Mouse (Mus musculus): ENCODE results near the gene Arhgef10l. TPM values are rescaled to one million over a fixed set of nuclear protein-coding genes. Genes with fewer than 3 reads are reported as not detected.

The Arhgef10l gene
- total RNA-seq, 2 experiments from 2014 or later, result 43.9 to 52.8 TPM

DNA sequence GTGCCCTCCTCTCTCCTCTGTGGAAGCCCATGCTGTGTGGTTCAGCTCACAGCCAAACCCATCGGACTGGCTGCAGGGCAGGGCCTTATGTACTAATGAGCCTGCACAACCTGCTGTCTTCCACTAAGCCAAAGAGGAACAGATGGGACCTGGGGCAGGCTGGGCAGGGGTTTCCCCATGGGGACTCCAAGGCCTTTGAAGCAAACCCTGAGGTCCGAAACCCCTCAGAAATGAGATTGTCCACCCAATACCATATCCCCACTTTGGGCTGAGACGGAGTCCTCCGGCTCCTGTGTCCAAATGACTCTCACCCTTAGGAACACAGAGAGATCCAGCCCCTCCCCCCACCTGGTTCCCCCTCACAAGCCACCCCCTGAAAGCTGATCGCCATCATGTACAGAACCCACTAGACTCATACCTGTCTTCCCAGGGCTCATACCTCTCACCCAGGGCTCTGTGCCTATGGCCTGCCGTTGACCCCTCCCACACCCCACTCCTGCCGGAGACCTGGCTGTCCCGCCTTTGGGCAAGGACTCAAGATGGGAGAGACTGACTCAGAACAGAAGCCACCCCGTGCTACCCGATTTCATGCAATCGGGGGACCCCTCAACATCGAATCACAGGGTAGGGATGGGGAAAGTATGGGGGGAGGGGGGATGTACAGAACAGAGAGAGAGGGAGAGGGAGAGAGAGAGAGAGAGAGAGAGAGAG is 17.9 kb downstream of the Arhgef10l start:
- no peak for DNase-seq (ENCODE audit: low spot score in 2 of 2)
- H3K27ac ChIP-seq, result peak overlapping the region; percentile 94
- TF ChIP-seq CTCF (conservative IDR thresholded peaks at IDR 0.05), result no peak
- peak overlapping the region; percentile 63 for H3K4me3 ChIP-seq

DNA sequence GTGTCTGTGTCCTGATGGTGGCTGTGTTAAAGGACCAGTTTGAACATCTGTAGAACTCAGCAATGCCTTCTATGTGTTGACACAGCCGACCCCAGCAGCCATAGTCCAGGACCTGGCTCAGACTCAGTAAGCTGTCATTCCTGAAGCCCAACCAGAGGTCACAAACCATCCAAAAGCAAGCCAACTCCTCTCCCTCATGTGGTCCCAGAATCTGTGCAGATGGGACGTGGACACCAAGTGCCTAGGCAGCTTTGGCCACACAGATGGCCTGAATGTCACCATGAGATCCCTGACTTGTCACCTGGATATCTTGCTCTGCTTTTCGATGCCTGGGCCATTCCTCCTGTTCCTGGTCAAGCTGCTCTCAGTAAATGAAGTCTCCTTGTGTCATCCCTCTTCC is 20.2 kb downstream of the Arhgef10l start:
- no peak overlapping the region for H3K27ac ChIP-seq
- no peak overlapping the region for H3K4me3 ChIP-seq
- no peak for DNase-seq (ENCODE audit: low spot score in 2 of 2)
- TF ChIP-seq CTCF (conservative IDR thresholded peaks at IDR 0.05), result no peak

DNA sequence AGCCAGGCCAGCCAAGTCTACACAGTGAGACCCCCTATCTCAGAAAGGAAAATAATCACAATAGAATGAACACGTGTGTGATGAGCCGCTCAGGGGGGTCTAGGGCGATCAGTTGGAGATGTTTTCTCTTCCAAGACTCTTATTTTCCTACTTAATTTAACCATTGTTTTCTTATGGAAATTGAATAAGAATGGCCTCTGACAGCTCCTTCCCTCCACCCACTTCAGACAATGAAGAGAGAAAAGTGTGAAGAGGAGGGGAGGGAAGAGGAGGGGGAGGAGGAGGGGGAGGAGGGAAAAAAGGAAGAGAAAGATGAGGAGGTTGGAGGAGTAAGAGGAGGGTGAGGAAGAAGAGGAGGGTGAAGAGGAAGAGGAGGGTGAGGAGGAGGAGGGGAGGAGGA is 21.1 kb downstream of the Arhgef10l start:
- H3K4me3 ChIP-seq, result no peak overlapping the region
- DNase-seq (ENCODE audit: low spot score in 2 of 2), result no peak
- no peak for TF ChIP-seq CTCF (conservative IDR thresholded peaks at IDR 0.05)
- H3K27ac ChIP-seq, result 0 out of 2 replicates have a peak overlapping the region, but pooled peaks have one; percentile 23

DNA sequence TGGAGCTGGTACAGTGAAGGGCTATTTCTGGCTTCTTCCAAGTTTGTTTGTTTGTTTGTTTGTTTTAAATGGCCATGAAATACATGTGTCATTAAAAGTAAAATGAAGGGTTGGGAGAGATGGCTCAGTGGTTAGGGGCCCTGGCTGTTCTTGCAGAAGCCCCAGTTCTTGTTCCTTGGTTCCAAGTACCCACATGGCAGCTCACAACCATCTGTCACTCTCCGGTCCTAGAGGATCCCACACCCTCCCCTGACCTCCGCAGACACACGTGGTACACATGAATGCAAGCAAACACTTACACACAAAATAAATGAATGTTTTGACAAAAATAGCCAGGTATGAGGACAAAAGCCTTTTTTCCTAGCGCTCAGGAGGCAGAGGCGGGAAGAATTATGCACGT is 21.5 kb downstream of the Arhgef10l start:
- Histone ChIP-seq H3K27ac (0 out of 2 replicates have a peak overlapping the region, but pooled peaks have one; percentile 23), H3K4me3 (no peak overlapping the region)
- TF ChIP-seq CTCF (conservative IDR thresholded peaks at IDR 0.05), result no peak
- no peak for DNase-seq (ENCODE audit: low spot score in 2 of 2)

DNA sequence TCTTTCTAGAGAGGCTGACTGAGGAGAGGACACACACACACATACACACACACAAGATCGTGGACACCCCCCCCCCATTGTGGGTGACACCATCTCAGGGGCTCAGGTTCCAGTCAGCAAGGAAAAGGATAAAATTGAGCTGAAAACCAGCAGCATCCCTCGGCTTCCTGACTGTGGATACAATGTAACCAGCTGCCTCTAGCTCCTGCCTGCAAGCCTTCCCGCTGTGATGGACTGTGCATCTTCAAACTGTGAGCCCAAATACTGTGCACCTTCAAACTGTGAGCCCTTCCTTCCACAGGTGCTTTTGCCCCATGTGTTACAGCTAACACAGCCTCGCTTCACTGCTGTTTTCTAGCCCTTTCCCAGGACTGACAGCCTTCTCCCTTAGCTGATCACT is 23.4 kb downstream of the Arhgef10l start:
- TF ChIP-seq CTCF (conservative IDR thresholded peaks at IDR 0.05), result no peak

DNA sequence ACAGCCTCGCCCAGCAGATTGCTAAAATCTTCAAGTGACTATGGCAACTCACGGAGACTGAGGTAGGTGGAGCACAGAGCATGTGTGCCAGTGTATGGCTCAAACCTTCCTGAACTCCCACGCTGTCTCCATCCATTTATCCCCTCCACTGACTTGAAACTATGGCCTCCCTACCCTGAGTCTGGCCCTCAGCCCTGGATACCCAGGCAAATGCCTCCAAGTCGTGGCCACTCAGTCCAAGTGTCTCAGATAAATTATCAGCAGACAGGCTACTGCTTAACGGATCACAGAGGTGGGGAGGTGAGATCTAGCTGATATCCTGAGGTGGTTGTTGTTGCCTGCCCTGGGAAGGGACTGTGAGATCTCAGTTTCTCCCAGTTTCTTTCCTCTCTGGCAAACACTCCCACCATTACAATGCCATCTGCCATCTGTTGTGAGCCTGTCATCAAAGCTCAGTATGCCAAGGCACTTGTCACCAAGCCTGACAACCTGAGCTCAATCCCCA is 24.3 kb downstream of the Arhgef10l start:
- Histone ChIP-seq H3K27ac (peak overlapping the region; percentile 90), H3K4me3 (no peak overlapping the region)
- DNase-seq (ENCODE audit: low spot score in 2 of 2), result peak; percentile 66 to 75
- TF ChIP-seq CTCF (conservative IDR thresholded peaks at IDR 0.05), result no peak

More for the DNA sequence above, 23.4 kb downstream of the Arhgef10l start:
- Histone ChIP-seq H3K4me3 (no peak overlapping the region), H3K27ac (peak overlapping the region; percentile 84)
- no peak for DNase-seq (ENCODE audit: low spot score in 2 of 2)

DNA sequence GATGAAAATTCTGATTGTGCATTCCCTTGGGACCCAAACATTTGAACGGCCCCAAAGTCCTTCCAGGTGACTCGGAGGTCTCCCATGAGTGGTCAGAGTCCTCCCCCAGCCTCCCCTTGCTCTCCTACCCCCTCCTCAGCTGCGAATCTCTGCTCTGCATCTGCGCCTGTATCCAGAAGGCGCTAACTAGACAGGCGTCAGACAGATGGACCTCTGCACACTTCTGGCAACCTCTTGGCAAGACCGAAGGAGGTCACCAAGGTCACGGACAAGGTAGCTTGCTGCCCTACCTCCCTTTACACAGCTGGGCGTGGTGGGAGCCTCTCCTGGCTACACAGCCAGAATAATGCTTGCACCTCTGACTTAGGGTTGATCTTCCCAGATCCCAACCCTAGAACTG is 25.1 kb downstream of the Arhgef10l start:
- TF ChIP-seq CTCF (conservative IDR thresholded peaks at IDR 0.05), result no peak
- Histone ChIP-seq H3K27ac (peak overlapping the region; percentile 90), H3K4me3 (no peak overlapping the region)
- no peak for DNase-seq (ENCODE audit: low spot score in 2 of 2)

DNA sequence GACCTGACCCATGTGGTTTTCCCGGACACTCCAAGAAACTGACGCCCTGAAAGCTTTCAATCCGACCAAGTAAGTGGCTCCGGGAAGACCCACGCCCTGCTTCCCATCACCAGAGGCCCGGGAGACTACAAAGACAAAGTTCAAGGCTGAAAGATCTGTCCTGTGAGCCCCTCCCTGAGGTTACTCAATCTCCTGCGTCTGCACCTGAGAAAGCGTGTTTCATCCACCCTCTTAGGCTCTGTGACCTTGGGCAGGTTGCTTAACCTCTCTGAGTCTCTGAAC is 25.6 kb downstream of the Arhgef10l start:
- no peak for TF ChIP-seq CTCF (conservative IDR thresholded peaks at IDR 0.05)
- no peak overlapping the region for H3K4me3 ChIP-seq
- peak overlapping the region; percentile 90; the same call in 1 of the 2 replicates for H3K27ac ChIP-seq
- no peak for DNase-seq (ENCODE audit: low spot score in 2 of 2)

DNA sequence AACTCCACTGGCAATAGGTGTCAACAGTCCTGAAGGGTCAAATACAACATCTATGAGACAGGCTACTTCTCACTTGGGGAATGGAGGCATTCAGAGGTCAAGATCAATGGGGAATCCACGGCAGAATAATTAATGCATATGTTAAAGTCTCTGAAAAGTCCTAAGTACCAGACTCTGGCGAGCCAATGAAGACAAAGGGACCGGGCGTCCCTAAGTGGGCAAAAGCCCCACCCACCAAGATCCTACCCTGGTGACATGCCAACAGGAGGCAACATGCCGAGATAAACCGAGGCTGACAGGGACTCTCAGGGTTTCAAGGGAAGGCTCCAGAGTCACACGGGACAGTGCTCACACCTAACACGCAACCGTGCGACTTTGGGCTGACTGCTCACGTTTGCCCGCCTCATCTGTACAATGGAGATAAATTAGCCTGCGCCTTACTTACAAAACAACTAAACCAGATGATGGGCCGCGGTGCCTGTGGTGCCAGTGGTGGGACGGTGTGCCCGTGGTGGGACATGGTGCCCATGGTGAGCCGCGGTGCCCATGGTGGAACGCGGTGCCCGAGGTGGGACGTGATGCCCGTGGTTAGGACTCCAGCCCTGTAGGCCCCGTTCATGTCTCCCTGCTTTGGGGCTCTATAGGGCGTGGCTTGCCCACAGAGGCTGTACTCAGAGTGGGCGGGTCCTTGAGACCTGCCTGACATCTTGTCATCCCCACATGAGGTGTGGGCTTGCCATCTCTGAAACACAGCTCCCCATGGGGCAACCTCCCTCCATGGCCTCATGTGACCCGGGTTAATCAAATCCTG is 26.2 kb downstream of the Arhgef10l start:
- Histone ChIP-seq H3K4me3 (no peak overlapping the region), H3K27ac (peak overlapping the region; percentile 90; the same call in 1 of the 2 replicates)
- no peak for TF ChIP-seq CTCF (conservative IDR thresholded peaks at IDR 0.05)
- no peak for DNase-seq (ENCODE audit: low spot score in 2 of 2)

DNA sequence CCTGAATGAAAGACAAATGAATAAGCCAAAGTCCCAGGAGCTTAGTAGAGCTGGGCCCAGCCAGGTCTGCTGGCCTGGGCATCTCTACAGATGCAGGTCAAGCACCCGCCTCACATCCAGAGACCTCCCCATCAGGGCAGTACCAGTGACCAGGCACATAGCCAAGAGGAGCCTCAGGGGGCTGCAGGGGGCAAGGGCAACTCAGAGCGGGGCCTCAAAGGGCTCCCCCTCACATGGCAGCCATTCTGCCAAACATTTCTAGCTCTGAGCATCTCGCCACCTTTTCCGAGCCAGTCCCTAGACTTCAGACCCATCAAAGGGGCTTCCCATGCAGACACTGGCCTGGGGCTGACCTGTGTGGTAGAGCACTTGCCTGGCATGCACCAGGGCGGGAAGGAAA is 27.2 kb downstream of the Arhgef10l start:
- no peak overlapping the region for H3K4me3 ChIP-seq
- no peak for TF ChIP-seq CTCF (conservative IDR thresholded peaks at IDR 0.05)
- DNase-seq (ENCODE audit: low spot score in 2 of 2), result no peak
- H3K27ac ChIP-seq, result no peak overlapping the region

DNA sequence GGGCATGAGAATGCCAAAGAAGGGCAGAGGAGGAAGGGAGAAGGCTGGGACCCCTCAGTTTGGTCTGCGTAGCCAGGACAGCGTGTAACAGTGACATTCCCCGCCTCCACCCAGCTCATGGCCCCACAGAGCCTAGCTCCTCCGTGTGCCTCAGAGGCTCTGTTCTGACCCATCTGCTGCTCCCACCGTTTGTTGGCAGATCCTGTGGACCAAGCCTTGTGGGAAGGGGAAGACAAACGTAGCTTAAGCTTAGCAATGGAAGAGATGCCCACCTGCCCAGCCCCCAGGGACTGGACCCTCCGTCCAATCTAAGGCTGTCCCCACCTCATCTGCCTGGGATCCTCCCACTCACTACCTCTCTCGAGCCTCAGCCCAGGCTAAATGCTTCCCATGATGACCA is 28.5 kb downstream of the Arhgef10l start:
- no peak overlapping the region for H3K27ac ChIP-seq
- TF ChIP-seq CTCF (conservative IDR thresholded peaks at IDR 0.05), result no peak
- no peak for DNase-seq (ENCODE audit: low spot score in 2 of 2)
- H3K4me3 ChIP-seq, result no peak overlapping the region

DNA sequence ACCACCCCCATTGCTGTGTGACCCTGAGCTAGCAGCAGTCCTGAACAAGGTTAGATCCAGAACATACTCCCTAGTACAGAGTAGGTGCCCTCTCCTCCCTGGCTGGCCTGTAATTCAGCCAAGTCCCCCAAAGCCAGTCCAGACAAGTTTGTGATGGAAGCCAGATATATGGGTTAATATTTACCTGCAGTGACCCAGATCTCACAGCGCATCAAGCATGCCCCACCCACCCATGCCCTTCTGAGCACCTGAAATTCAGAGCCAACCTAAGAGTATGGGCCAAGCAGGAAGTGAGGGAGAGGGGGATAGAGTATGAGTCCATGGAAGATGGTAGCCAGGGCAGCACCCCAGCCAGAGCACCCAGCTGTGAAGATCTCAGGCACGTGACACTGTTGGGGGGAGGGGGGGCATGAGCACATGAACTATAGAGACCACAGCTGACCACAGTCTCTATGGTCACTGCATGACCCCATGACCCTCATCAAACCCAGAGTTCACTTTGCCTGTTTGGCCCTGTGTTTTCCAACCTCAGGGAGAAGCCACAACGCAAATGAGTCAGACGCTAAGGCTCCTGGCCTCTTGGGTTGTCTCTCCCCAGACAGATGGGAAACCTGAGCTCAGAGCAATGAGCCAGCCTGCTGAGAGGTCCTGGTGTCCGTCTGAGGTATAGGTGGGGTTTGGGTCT is 29.4 kb downstream of the Arhgef10l start:
- no peak for TF ChIP-seq CTCF (conservative IDR thresholded peaks at IDR 0.05)
- H3K4me3 ChIP-seq, result no peak overlapping the region
- no peak for DNase-seq (ENCODE audit: low spot score in 2 of 2)
- no peak overlapping the region for H3K27ac ChIP-seq

DNA sequence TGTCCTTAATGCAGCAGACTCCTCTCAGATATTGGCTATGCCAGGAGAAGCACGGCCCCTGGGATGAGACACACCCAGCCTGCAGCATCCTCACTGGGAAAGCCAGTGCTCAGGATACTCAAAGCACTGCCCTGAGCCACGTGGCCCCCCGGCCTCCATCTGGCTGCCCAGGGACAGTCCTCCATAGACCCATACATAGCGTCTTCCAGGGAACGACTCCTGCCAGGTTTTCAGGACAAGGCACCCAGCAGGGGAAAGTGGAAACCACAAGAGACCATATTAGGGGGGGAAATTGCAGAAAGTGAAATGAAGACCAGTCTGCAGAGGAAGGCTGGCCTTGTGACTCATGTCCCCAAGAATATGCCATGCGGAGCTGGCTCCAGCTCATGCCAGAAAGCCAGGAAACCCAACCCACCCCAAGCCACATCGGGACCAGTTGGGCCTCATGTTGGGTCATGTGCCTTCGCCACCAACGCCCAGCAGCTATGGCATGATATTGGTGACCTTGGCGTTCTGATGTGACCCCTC is 30.9 kb downstream of the Arhgef10l start:
- H3K4me3 ChIP-seq, result no peak overlapping the region
- no peak for DNase-seq (ENCODE audit: low spot score in 2 of 2)
- no peak for TF ChIP-seq CTCF (conservative IDR thresholded peaks at IDR 0.05)
- H3K27ac ChIP-seq, result no peak overlapping the region
